Mouse (Mus musculus) retina, postnatal 7 days (tissue): ENCODE data around the gene Ggn.
"Not testable (repeated sequence)": the region's sequence is repeated elsewhere in the genome, so short reads cannot be mapped to it uniquely, and the experiment has no call there.

Experiments
- DNase-seq: peaks from one replicate; pipeline ENCODE4 v3.0.0-alpha.2; 2012; ENCODE audit warnings: low read depth, low spot score

Ggn gene

DNA sequence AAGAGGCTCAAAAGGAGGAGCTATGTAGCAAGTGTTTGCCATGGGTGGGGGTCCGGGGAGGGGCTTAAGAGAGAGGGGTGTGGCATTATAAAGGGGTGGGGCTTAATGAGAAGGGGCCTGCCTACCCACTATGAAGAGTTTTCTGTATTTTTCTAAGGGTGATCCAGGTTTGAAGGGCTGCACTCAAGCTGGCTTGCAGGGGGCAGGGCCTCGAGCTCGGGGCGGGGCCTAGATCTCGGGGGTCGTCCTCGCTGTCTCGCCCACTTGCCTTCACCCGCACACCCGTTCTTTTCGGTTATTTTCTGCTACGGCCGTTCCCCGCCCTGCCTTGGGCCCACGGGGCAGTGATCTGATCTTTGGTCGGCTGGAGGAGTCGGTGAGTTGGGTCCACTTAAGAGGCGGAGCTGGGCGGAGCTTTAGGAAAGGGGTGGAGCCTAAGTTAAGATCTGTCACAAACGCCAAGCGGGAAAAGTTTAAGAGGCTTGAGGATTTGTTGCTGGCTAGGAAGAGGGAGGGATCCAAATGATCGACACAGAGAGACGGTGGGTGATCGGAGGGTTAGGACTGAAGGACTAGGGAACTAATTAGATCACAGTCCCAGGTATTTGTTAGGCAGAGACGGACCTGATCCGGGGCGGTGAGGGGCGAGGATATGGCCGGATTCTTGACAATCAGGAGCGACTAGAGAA is at the start of gene Ggn, which contains the start of gene Spred3:
Gene Ggn (plus strand): TSS at position 145 of the 689 bp plus-strand sequence.
Gene Spred3 (minus strand): TSS at position 346 of the 689 bp plus-strand sequence.
- no peak for DNase-seq

DNA sequence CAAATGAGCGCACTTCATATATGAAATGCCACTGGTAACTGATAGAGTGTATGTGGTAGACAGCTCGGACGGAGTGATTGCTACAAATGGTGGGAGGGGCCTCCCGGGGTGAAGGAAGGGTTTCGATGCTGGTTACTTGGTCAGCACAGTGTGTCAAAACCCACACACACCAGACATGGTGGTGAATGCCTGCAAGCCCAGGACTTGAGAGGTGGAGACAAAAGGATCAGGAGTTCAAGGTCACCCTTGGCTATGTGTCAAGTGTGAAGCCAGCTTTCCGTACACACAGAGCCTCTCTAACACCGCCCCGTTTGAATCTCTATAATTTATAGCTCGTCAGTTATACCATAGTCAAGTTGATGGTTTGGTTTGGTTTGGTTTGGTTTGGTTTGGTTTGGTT is 47.2 kb upstream of the Ggn start:
- DNase-seq: no peak

DNA sequence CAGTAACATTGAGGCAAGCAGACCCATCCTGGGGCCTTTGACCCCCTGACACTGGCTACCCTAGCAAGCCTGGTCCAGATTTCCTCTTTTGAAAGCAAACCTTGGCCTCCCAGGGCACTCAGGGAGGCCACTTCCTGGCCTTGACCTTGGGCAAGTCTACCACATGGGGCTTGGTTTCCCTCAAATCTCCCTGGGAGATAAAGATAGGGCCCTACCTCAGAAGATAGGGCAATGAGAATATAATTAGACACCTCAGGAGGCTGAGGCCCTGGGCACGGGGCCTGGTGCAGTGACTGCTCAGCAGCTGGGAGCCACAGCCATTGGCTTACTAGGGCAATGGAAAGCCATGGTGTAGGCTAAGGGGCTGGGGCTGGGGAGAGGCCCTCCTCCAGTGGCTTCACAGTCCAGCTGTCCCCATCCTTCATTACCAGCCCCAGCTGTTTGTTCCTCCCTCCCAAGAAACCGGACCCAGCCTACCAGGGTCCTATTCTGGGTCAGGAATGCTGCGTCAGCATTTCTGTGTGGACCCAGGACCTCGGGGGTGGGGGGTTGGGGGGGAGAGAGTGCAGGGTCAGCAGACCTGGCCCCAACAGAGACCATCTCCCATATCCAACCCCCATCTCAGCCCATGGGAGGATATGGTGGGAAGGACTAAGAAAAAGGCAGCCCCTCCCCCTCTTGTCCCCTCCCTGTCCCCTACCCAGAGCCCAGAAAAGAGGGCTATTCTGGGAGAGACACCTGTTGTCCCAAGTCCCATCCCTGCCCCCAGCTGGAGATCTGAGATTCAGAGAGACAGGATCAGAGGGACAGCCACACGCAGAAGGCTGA is 46.3 kb upstream of the Ggn start:
- DNase-seq: no peak

DNA sequence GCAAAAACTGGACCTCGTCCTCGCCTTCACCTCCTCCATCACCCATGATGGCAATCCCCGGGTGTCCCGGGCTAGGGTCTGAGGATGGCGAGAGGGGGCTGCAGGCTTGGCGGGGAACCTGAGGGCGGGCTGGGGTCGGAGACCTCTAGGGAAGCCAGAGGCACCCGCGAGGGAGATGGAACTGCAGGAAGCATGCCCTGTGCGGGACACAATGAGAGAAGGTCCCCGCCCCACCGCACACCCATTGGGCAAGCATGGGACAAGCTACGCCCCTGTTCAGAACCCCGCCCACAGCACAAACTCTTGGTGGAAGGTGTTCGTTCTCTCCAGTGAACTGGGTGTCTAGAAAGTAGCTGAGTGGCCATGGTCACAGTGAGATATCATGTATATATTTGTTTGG is 45.0 kb upstream of the Ggn start, which contains the start of gene Ryr1:
Gene Ryr1 (minus strand): TSS at position 210 of the 400 bp plus-strand sequence.
- no peak for DNase-seq

DNA sequence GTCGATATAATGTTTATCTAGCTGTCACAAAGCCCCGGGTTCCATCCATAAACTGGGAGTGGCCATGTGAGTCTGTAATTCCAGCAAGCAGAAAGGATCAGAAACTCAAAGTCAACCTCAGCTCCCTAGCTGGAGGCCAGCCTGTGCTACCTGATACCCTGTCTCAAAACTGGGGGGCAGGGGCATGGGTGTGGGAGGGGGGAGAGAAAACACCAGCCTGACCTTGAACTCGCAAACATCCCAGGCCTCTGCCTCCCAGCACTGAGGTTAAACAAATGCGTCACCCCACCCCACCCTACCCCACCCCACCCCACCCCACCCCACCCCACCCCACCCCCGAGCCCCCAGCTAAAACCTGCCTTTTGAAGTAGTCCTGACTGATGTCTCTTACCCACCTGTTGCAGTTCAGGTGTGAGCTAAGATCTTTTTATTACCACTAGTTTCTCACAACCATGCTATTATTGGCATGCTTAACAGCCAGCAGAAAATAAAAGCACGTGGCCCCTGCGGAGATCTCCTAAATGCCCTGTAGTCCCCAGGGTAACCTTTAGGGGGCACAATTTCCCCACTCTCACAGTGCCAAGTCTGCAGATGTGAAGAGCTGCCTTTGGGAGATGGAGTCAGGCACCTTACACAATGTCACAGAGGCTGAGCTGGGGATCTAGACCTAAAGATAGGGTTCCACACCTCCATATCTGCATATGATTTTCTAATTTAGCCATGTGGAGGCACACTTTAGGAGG is 43.7 kb upstream of the Ggn start:
- DNase-seq: peak; percentile 43

DNA sequence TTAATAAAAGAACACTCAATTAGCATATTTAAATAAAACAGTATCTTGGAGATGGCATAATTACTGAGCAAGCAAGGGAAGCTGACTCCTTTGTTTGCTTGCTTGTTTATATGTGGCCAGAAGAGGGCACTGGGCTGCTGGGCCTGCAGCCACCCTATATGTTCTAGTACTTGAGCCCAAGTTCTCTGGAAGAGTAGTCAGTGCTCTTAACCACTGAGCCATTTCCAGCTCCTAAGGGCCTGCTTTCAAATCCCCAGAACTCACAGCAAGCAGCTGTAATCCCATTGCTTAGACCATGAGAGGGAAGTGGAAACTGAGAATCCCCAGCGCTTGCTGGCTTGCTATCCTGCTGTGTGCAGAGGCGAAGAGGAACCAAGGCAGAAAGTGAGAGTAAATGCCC is 41.3 kb upstream of the Ggn start:
- no peak for DNase-seq

DNA sequence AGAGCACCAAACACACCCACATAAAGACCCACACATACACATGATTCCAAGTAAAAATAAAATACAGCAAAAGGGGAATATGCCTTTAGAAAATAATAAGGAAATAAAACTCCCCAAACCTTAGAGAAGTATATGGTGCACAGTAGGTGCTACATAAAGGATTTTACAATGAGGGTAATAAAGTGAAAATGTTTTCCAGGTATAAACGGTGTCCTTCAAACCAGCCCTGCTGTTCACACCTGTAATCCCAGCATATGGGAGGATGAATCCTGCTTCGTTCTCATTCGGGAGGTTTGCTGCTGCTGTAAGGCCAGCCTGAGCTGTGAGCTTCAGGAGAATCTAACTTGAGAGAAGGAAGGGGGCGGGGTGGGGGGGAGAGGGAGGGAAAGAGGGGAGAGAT is 35.8 kb upstream of the Ggn start:
- DNase-seq: no peak

DNA sequence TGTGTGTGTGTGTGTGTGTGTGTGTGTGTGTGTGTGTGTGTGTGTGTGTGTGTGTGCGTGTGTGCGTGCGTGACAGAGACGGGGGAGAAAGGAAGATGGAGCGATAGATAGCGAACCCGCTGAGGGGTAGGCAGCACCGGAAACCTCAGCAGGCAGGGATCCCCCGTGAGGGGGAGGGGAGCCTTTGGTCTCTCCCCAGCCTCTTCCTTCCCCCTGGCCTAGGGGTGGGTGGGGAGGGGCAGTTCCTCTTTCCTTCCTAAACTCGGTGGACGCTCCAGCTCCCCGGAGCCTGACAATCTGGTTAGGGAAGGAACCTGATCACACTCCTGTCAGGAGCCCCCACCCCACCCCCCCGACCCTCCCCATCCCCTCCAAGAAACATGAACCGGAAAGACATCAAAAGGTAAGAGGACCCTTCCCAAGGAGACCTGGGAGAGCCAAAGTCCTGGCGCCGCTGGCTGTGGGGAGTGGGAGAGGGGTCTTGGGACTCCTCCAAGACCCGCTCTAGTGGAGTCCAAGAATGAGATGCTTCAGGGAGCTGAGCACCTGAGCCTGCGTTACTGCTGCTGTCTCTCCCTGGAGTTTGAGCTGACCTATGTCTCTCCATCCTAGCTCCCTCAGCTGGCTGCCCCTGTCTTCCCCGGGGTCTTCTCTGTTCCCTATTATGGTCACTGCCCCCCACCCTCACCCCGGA is 35.2 kb upstream of the Ggn start, which contains the start of gene Rasgrp4:
Gene Rasgrp4 (plus strand): TSS at position 159 of the 694 bp plus-strand sequence.
- no peak for DNase-seq

DNA sequence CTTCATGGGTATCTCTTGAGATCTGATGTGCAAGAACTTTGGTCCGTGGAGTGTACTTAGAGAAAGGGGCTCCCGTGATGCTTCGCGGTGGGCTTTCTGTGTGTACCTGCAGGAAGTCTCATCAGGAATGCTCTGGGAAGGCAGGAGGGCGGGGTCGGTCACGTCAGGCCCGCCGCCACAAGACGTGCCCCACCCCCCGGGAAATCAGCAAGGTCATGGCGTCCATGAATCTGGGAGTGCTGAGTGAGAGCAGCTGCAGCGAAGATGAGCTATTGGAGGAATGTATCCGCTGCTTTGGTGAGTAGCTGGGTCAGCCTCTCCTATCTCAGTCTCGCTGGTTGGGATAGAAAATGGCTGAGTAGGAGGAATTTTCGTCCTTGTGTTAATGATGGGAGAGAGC is 32.6 kb upstream of the Ggn start:
- DNase-seq: no peak

DNA sequence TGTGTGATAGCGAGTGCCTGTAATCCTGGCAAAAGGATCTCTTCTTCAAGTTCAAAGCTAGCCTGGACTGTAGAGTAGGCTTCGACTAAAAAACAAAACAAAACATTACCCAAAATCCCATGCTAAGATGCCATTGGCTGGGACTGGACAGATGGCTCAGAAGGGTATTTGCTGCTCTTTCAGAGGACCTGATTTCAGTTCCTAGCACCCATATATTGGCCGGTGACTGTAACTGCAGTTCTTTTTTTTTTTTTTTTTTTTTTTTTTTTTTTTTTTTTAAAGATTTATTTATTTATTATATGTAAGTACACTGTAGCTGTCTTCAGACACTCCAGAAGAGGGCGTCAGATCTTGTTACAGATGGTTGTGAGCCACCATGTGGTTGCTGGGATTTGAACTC is 30.8 kb upstream of the Ggn start:
- DNase-seq: not testable (repeated sequence)

DNA sequence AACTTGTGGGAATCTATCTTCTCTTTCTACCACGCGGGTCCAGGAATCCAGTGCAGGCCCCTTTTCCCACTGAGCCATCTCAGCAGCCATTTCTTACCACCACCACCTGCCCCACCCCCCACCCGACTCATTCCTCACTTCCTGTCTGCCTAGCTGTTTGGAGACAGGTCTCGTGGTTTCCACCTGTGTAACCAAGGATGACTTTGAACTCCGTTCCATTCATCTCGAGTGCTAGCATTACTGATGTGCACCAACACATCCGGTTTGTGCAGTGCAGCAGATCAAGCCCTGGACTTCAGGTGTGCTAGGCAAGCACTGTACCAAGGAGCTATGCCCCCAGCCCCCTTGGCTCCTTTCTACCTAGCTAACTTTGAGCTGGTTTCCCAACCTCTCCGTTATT is 28.6 kb upstream of the Ggn start:
- DNase-seq: no peak

DNA sequence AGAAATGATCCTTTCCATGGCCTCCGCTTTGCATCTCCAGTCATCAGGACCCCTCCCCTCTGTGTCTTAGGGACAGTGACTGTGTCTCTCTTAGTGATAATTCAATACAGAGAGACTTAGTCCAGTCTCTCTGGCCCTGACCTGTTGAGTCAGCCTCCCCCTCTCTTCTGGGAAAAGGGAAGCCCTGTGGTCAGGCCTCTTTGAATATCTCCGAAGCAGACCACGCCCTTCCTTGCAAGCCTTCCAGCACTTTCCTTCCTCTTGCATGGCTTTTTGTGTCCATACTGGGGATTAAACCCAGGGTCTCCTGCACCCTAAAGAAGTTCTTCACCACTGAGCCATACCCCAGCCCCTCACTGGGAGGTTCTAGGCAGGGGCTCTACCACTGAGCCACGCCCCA is 26.0 kb upstream of the Ggn start:
- no peak for DNase-seq

DNA sequence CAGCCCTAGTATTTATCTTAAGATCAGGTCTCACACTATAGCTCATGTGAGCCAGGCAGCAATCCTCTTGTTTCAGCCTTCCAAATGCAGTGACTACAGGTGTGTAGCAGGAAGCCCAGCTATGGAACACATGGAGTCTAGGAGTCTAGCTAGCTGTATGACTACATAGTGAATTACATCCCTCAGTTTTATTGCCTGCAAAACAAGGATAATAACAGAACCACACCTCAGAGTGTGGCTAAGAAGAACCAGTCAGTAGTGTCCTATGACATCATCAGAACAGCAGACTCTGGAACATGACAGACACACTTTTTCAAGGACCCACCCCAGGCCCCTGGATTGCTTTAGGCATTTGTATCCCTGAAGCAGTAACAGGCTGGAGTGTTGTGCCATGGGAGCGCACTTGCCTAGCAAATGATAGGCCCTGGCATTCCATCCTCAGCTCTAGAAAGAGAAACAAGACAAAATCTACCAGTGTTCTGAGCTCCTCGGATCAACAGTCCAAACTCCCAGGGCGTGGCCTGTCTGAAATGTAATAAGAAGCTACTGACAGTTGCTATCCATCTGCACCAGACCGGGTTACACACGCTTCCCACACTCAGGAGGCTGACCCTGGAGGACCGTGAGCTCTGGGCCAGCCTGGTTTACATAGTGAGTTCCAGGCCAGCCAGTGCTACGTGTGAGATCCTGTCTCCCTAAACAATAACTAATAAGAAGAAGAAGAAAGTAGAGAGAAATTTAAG is 23.2 kb upstream of the Ggn start:
- DNase-seq: no peak

DNA sequence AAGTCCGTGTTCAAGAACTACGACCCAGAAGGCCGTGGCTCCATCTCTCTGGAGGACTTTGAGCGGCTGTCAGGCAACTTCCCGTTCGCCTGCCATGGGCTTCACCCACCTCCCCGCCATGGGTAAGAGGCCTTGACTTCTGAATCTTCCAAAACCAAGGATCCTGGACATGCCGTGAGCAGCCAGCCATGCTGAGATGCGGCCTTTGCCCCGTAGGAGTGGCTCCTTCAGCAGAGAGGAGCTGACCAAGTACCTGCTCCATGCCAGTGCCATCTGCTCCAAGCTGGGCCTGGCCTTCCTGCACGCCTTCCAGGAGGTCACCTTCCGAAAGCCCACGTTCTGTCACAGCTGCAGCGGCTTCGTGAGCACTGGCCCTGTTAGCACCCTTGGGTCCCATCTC is 21.2 kb upstream of the Ggn start:
- no peak for DNase-seq

DNA sequence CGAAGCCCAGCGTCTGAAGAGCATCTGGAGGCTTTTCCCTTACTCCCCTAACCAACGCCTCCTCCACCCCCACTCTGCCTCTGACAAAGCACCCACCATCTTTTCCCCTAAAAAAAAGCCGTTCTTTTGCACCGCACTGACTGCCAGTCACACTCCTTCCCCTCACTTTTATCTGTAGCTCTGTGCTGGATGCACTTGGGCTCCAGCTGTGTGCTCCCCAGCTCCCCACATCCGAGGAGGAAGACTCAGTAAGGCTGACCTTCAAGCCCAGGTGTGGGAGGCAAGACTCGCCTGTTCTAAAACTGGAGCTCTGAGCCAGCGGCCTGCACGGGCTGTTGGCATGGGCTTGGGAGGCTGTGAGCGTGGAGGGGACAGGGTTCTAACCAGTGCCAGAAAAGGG is 18.5 kb upstream of the Ggn start:
- DNase-seq: no peak

DNA sequence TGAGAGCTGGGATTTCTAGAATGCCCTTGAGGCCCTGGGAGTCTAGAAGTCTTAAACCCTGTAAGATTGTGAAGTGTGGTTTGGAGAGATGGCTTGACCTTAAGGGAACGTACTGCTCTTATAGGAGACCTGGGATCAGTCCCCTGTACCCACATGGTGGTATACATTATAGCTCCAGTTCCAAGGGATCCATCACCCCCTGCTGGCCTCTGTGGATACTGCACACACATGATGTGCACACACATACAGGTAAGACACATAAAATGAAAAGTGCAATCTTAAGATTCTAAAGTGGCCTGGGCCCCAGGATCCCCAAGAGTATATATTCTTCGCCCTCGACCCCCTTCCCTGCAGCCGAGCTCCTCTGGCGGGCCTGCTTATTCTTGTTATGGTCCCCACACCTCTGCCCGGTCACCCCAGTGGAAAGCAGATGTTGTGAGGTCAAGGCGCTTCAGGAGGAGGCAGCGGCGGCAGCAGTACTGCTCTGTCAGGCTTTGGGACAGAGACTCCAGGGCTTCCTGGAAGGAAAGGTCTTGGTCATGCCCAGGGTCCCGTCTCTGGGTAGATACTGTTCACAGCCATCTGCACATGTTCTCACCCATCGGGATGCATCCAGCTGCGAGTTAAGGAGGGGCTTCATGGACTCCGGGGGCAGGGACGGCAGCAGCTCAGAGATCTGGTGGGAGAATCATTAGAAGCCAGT is 15.8 kb upstream of the Ggn start:
- no peak for DNase-seq

DNA sequence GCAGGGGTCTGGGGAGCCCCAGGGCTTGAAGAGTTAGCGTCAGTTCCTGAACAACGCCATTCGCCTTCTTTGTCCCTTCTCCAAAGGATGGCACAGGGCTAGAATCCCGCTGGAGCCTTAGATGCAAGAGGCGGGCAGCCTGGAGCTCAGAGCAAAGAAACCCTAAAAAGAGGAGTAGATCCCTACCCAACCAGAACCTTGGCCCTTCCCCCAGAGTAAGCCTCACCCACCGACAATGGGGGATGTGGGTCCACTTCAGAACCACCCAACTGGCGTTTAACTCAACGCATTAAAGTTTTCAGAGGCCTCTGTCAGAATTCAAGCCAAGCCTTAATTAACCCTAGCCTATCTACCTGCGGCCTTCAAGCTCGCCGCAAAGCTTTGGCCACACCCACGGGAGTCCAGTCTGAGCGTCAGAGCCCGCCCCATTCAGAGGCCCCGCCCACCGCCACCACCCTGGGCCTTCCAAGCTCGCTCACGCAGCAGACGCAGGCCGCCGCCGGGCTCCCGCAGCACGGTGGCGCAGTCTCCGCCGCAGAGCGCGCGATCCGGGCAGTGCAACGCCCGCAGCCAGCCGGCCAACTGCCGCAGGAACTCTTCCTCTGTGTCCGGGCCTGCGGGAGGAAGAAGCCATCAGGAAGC is 14.7 kb upstream of the Ggn start:
- DNase-seq: peak; percentile 77

DNA sequence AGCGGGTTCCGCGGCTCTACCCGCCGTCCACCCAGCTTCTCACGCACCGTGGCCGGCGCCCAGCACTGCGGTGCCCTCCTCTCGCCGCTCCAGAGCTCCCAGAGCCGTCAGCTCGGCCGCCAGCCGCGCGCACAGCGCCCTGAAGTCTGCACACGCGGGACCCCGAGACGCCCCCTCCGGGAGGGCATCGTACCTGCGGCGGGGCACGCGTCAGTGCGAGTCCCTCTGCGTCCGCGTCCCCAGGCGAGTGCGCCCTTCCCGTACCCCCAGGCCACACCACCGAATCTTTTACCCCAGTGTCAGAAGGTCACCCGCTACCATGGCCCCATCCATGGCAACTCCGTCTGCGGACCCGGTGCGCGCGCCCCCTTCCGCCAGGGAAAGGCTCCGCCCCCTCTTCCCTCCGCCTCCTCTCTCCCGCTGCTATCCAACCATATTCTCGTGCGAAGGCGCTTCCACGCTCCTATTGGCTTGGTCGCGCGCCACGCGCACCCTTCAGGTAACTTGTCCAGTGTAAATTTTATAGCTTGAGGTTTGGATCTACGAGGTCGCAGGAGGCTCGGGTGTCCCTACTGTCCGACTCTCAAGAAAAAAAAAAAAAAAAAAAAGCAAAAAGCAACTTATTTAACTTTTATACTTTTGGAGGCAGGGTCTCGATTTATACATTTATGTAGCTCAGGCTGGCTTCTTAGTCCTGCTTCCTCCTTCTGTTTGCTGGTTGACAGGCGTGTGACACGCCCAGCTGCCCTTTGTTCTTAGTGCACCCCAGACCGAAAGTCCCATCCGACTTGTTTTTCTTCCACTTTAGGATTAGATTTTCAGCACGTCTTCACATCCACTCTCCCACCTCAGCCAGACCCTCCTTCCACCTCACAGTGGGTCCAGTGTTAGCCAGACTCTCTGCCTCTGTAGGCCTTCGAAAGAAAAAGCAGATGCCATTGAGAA is 13.9 kb upstream of the Ggn start, which contains the start of gene Fam98c:
Gene Fam98c (minus strand): TSS at position 397 of the 945 bp plus-strand sequence.
- DNase-seq: peak; percentile 62

DNA sequence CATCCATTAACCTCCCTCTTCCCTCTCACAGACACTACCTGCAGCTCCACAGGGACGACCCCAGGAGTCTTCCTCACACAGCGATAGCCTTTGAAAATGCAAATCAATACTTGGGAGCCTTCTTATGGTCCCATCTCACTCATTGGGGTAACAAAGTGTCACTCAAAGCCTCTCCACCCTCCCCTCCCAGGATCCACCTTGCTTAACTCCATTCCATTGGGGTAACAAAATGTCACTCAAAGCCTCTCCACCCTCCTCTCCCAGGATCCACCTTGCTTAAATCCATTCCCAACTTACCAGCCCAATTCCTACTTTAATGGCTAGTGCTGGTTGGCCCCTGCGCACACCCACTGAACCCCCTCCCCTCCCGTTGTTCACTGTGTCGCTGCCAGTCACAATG is 11.7 kb upstream of the Ggn start:
- no peak for DNase-seq
